Mouse (Mus musculus) testis, adult 2 months (tissue): ENCODE data around the gene Gm6614. TPM values are rescaled to one million over a fixed set of nuclear protein-coding genes. Genes with fewer than 3 reads are reported as not detected.
"Not testable (repeated sequence)": the region's sequence is repeated elsewhere in the genome, so short reads cannot be mapped to it uniquely, and the experiment has no call there.

Source experiments
- H3K27ac ChIP-seq: fragments of 200-500 bp; 2 replicates; pipeline ENCODE4 v1.5.1; 2012; ENCODE audit warnings: low read depth, low read length; ENCODE audit not compliant: control insufficient read depth, insufficient read depth
- H3K27me3 ChIP-seq: fragments of 200-500 bp; 2 replicates; pipeline ENCODE4 v1.6.1; 2012; ENCODE audit warnings: mild to moderate bottlenecking, low read length, moderate library complexity; ENCODE audit not compliant: control insufficient read depth, insufficient read depth
- H3K36me3 ChIP-seq: fragments of 200-500 bp; 2 replicates; pipeline ENCODE4 v1.6.1; 2012; ENCODE audit warnings: mild to moderate bottlenecking, low read length; ENCODE audit not compliant: control insufficient read depth, insufficient read depth
- H3K4me1 ChIP-seq: fragments of 200-500 bp; 2 replicates; pipeline ENCODE4 v1.6.1; 2012; ENCODE audit warnings: low read length; ENCODE audit not compliant: control insufficient read depth, insufficient read depth
- H3K4me3 ChIP-seq: fragments of 200-500 bp; 2 replicates; pipeline ENCODE4 v1.5.1; 2012; ENCODE audit warnings: low read depth, mild to moderate bottlenecking, low read length, moderate library complexity, mixed read lengths; ENCODE audit not compliant: control insufficient read depth
- CTCF ChIP-seq: fragments of 200-500 bp; IDR thresholded peaks from 2 replicates; pipeline ENCODE4 v1.5.1; 2012; ENCODE audit warnings: low read depth, mild to moderate bottlenecking, inconsistent platforms, low read length, moderate library complexity; ENCODE audit not compliant: control insufficient read depth, insufficient read depth, insufficient replicate concordance
- POLR2A ChIP-seq: fragments of 200-500 bp; IDR thresholded peaks from 2 replicates; pipeline ENCODE4 v1.6.1; 2012; ENCODE audit warnings: low read depth, mild to moderate bottlenecking, inconsistent platforms, low read length, moderate library complexity; ENCODE audit not compliant: control insufficient read depth
- polyA plus RNA-seq: library from polyadenylated mRNA; depleted of rRNA; stranded (reverse); fragments of >200 nt; gene quantifications from 2 replicates; pipeline ENCODE4 v1.2.3, GENCODE M21; 2012; rRNA removed

Gene Gm6614
- not detected in 2 replicates for polyA plus RNA-seq

DNA sequence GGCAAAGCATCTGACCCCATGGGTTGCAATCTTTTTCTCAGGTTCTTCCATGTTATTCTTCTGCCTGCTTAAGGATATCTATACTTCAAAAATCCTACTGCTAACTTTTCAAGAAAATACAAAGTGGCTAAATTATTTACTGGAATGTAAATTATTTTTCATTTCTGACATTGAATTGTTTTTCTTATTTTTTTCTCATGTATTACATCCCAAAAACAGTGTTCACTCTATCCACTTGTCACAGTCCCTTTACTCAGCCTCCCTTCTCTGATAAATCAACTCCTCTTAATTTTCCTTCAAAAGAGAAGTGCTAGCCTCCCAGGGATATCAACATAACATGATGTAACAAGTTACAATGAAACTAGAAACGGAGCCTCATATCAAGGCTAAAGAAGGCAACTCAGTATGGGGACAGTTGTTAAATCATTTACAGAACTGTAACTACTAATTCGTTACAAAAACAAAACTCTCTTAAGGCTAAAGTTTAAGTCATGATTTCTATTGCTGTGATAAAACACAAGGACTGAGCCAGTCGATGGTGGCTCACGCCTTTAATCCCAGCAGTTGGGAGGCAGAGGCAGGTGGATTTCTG is at the start of gene Gm6614:
Gene Gm6614, minus strand, starts transcription at position 51 of the 592 bp plus-strand sequence.
- H3K4me3 ChIP-seq, result no peak within 1 kb of the TSS
- TF ChIP-seq POLR2A, result no peak
- TF ChIP-seq CTCF, result no peak
- H3K27me3 ChIP-seq, result no peaks in the 10 kb centered on the region
- H3K4me1 ChIP-seq, result no peaks in the 10 kb centered on the region
- no peak within 1 kb of the TSS for H3K27ac ChIP-seq
- H3K36me3 ChIP-seq, result no peaks in the 10 kb centered on the region

DNA sequence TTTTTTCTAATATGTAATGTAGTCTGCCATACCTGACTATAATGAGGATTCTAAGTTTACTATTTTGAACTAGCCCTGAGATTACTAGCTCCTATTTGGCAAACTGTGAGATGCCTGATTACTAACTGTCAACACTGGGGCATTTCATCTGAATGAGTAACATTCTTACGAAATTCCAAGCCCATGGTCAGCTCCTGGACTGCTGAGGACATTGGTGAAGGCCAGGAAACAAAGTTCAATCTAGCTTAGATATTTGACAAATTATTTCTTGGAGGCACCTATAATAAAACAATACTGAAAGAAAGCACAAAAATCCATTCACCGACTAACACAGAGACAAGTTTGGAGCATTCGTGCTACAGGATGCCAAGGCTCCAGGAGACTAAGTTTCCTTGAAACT is 47.1 kb upstream of the Gm6614 start:
- not testable (repeated sequence) for H3K27ac ChIP-seq, H3K27me3 ChIP-seq, H3K4me1 ChIP-seq, H3K4me3 ChIP-seq, H3K36me3 ChIP-seq

DNA sequence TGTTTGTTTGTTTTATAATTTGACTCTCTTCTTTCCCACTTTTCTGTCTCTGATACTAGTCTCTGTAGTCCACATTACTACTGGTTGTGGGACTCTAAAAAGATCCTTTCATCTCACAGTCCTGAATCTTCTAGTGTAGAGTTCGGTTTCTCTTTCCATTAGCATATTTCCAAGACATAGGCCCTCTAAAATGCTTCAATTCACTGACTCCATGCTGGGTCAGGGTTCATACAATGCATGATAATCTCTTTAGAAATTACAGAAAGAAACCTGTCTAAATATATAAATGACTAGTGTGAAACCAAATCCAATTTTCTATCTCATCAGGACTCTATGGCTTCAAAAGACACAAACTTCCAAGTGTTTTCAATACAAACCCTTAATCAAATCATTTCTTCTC is 36.5 kb upstream of the Gm6614 start:
- Histone ChIP-seq H3K27ac (no peak overlapping the region), H3K27me3 (no peaks in the 10 kb centered on the region), H3K4me1 (no peaks in the 10 kb centered on the region), H3K36me3 (no peaks in the 10 kb centered on the region), H3K4me3 (no peak overlapping the region)
- TF ChIP-seq POLR2A, result no peak
- no peak for TF ChIP-seq CTCF

DNA sequence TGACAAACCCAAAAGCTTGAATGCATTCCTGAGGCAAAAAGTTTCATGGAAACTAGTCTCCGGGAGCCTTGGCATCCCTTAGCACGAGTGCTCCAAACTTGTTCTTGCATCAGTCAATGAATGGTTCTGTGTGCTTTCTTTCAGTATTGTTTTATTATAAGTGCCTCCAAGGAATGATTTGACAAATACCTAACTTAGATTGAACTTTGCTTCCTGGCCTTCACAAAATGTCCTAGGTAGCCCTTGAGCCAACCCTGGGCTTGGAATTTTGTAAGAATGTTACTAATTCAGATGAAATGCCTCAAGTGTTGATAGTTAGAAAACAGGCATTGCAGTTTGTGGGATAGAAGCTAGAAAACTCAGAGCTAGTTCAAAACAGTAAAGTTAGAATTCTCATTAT is 34.5 kb upstream of the Gm6614 start:
- TF ChIP-seq POLR2A (no peak), CTCF (no peak)
- Histone ChIP-seq H3K27ac (no peak overlapping the region), H3K4me3 (no peak overlapping the region), H3K4me1 (no peaks in the 10 kb centered on the region; the same call in 1 of the 2 replicates), H3K36me3 (no peaks in the 10 kb centered on the region), H3K27me3 (no peaks in the 10 kb centered on the region)

DNA sequence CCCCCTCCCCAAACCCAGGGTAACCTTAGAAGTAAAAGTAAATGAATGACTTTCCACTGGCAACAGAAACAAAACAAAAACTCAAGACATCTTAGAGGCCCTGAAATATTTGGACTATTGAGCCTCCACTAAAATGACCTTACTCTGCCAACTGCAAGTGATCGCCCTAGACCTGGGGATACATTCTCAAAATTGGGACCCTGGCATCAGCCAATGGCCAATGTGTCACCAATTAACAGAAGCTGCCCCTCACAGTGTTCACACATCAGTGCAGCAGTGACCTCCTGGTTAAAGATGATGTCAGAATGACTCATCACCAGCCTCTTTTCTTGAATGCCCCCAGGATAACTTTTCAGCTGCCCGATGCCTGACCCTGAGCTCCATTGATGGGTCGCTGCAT is 30.7 kb upstream of the Gm6614 start:
- H3K27me3 ChIP-seq, result no peaks in the 10 kb centered on the region
- no peaks in the 10 kb centered on the region; the same call in none of the 2 replicates for H3K4me1 ChIP-seq
- no peaks in the 10 kb centered on the region for H3K36me3 ChIP-seq
- TF ChIP-seq POLR2A (no peak), CTCF (no peak)
- no peak overlapping the region for H3K4me3 ChIP-seq
- no peak overlapping the region for H3K27ac ChIP-seq

DNA sequence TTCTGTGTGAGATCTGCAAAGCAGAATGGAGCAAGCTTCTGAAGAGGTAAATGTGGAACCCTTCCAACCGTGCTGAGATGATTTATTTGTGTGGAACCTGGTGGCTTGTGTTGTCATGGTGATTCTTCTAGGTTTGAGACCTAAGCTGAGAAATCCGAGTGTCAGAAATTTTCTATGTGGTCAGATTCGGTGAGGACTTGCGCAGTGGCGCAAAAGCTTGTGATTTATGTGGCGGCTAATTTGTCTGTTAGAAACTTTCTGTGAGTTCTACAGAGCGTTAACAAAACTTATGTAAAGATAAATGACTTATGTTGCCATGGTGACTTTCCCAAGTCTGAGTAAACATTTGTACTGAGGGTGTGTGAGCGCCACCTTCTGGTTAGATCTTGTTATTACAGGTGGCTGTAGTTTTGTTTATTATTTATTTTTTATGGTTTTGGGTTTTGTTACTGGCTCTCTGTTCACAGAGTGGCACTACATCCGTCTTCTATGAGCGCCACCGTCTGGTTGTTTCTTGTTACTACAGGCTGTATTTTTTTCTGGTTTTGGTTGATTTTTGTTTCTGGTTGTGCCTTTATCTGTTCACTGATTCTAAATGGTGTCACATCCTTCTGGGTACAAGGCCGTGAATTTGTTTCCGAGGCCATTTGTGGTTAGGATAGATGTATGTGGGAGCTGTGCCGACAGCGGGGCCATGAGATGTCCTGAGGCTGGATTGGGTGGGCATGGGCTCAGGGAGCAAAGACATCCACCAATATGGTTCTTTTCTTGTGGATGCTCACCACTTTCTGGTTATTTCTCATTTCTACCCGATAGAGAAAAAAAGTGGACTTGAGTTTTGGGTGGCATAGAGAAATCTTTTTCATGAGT is 29.3 kb upstream of the Gm6614 start:
- TF ChIP-seq CTCF, result no peak
- TF ChIP-seq POLR2A, result no peak
- Histone ChIP-seq H3K4me3 (peak overlapping the region; percentile 39), H3K27me3 (no peaks in the 10 kb centered on the region)

DNA sequence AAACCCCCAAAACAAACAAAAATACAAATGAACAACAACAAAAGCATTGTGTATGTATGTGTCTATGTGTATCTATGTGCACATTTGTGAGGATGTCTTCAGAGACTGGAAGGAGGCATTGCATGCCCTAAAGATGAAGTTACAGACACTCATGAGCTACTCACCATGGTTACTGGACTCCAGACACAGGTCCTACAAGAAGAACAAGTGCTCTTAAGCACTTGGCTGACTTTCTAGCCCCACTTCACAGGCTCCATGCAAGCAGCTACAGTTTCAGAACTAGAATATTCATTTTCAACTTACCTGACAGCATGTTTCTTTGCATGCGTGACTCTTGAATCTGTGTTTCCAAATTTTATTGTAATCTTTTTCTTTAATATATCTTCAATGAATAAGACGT is 24.6 kb upstream of the Gm6614 start:
- TF ChIP-seq CTCF, result no peak
- no peak for TF ChIP-seq POLR2A
- Histone ChIP-seq H3K4me1 (no peaks in the 10 kb centered on the region; the same call in none of the 2 replicates), H3K4me3 (no peak overlapping the region), H3K27me3 (no peaks in the 10 kb centered on the region), H3K36me3 (no peaks in the 10 kb centered on the region), H3K27ac (no peak overlapping the region)

More for the DNA sequence above, 29.3 kb upstream of the Gm6614 start:
- Histone ChIP-seq H3K36me3 (no peaks in the 10 kb centered on the region), H3K4me1 (no peaks in the 10 kb centered on the region; the same call in none of the 2 replicates), H3K27ac (no peak overlapping the region)
